Mouse (Mus musculus) urinary bladder, postnatal 4 days (tissue): ENCODE results near the gene Mup7.
"Not testable (repeated sequence)": the region's sequence is repeated elsewhere in the genome, so short reads cannot be mapped to it uniquely, and the experiment has no call there.

Experiments
- DNase-seq, 2 experiments: peaks; one replicate each; pipeline ENCODE4 v3.0.0; 2021 to 2022; ENCODE audit warnings: low spot score in 2 of 2

Mup7 gene

DNA sequence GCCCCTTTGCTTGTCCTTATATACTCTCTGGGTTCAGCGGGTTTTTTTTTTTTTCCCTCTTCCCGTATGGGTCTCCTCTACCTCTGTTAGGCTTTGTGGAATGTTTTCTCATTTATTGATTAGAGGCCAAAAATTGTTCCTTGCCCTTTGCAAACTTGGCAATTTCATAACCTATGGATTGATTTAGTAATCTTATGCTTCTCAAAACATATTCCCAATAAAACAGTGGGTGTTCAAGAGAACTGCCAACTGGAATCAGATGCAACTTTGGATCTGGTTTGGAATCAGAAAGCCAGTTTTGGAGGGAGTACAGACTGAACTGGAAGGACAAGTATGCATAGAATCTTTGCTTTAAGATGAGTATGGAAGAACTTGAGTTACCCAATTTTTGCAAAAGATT lies at the start of gene Mup7:
Gene Mup7, minus strand, starts transcription at position 101 of the 400 bp plus-strand sequence.
- DNase-seq = not testable (repeated sequence)

DNA sequence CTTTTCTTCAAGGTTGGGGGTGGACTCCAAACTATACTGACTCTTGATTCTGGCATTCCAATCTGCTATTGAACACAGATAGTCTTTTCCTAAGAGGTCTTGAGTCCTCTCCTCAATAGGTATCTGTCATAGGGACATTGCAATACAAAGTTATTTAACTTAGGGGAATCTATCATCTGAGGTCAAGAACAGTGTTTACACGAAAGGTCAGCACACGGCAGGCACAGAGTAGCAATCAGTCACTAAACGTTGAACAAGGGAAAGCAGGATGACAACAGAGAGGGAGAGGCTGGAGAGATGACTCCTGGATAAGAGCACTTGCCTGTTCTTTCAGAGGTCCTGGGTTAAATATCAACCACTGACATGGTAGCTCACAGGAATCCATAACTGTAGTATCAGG lies 9.6 kb upstream of the Mup7 start:
- not testable (repeated sequence) for DNase-seq

DNA sequence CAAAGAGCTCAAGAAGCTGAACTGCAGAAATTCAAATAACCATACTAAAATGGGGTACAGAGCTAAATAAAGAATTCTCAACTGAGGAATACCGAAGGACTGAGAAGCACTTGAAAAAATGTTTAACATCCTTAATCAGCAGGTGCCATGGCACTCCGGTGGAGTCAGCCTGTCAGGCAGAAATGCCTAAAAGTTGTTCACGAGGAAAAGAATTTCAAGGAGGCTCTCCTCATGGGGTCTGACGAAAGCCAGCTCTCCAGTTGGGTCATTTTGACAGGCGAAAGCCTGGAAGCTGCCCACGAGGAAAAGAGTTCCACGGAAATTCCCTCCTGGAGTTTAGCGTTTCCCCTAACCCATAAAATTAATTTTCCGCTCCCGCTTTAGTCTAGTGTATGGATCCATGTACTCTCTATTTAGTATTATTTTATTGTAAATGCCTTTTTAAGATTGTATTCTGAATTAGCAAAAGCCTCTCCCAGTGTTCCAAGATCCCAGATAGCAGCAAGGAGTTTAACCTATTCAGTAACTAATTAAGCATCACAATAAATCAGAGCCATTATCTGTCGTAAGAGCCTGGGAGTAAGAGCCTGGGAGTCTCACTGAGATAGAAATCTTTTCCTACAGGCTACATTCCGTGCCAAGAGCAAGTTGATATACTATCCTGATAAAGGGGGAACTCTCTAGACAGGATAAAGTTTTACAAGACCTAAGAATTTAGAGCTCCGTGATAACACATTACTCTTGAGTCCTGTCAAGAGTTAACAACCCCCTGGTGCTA lies 40.8 kb downstream of the Mup7 start:
- not testable (repeated sequence) for DNase-seq

DNA sequence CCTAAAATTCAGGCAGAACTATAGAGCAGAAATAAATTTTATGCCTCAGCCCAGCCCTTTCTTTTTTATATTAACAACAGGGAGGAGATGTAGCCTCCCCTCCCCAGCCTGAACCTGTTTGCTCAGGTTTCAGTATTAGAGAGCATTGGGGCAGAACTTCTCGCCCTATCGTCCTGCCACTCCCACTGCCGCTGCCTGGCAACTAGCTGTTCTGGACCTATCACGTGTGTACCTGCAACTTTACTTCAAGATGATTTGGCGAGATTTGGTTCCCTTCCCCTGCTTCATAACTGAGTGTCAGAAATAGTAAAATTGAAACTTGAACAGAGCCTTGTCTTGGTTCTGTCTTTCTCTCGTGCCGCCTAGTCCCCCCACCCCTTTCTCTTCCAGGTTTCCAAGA lies 50.1 kb downstream of the Mup7 start:
- not testable (repeated sequence) for DNase-seq
